Mouse (Mus musculus) cerebellum, postnatal 36 days (tissue): ENCODE data around the gene Aco2.

ENCODE experiments used
- DNase-seq, 2 experiments: peaks; one replicate each; pipeline ENCODE4 v3.0.0; 2021 to 2022; ENCODE audit warnings: mixed read lengths in 2 of 2

The Aco2 gene

DNA sequence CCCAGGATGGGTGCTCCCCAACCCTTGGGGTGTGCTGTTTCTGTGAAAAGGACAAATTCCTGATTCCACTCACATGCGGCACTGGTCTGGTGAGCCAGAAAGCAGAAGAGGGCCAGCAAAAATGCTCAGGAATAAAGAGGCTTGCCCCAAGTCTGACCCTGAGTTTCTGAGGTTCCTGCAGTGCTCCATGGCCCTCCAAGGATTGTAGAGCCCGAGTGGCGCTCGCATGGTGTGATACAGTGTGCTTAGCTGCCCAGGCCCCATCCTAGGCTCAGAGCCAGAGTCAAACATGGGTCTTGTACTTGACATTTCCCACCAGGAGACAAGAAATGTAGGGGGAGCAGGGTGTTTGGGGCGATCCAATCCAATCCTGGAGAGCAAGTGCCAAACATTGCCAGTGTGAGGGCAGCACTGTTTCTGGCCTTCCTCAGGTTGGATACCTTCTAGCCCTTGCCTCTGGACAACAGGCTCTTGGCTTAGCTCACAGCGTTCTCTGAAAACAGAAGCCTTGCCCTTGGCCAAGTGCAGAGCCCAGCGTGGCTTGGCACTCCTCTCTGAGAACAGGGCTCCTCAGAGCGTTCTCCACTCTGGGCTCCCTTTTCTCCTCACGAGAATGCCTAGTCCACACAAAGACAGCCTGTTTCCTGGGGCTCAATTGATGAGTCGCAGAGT is 48.6 kb downstream of the Aco2 start:
- peak; percentile 58 for DNase-seq

- DNase-seq: peak in 1 of 2 experiments; percentile 40
These were observed 49.1 kb downstream of the Aco2 start for GRCm38 (mm10) chr15:81921255-81921654.

- no peak for DNase-seq
These were observed 52.8 kb downstream of the Aco2 start for GRCm38 (mm10) chr15:81924933-81925332.

GRCm38 (mm10) chr15:81925760-81926445 is 53.8 kb downstream of the Aco2 start, which contains the start of gene Polr3h:
Gene Polr3h, minus strand, starts transcription at chr15:81926240.
- DNase-seq: peak; percentile 87 to 94

DNA sequence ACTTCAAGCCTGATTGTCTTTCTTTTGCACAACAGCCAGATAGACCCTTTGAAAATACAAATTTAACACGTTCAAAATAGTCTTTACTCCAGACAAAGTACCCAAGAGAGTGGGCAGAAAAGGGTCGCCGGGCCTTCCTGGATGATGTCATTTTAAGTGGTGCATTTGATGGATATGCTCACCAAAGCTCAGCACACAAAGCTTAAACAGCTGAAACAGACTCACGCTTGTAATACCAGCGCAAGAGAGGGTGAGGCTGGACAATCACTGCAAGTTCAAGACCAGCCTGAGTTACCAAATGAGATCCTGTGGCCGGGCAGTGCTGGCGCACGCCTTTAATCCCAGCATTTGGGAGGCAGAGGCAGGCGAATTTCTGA is 54.3 kb downstream of the Aco2 start:
- no peak for DNase-seq

- DNase-seq: no peak
These were observed 55.6 kb downstream of the Aco2 start for GRCm38 (mm10) chr15:81927741-81928140.

DNA sequence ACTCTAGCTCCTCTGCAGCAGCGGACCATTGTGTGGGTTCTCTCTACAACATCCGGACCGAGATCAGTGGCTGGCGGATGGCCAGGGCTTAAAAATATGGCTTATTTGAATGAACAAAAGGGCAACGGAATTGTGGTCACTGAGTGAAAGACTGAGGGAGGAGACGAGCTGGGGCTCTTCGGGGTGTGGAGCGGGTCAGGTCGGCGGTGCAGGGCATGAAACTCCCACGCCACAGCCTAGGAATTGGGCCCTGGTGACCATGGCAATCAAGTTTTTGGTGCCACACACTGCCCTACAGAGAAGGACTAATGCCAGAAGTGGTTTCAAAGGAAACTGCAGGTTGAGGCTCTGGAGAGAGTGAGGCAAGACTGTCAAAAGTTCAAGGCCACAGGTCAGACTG is 56.2 kb downstream of the Aco2 start:
- no peak for DNase-seq

DNA sequence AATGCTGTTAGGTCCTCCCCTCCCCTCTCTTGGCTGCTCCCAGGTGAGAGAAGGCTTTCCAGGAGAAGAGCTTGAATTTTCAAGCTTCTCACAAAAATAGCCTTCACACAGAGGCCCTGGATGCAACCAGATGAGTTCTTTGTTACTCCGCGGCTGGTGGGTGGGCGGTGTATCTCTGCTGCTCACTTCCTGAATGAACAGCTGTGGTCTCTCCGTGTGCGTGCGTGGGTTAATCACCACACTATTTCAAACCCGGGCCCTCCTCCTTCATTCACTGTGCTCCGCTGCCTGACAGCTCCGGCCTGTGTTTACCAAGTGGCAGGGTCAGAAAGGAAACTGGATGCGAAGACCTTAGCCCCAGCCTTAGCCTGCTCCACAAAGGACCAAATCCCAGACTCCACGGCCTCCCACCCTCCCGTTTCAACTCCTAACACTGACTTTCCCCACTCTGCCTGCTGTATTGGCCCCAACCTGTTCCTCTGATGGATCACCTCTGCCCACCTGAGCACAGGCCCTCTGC is 60.9 kb downstream of the Aco2 start:
- DNase-seq: peak in 1 of 2 experiments; percentile 1

GRCm38 (mm10) chr15:81933986-81934385 is 61.9 kb downstream of the Aco2 start:
- no peak for DNase-seq

DNA sequence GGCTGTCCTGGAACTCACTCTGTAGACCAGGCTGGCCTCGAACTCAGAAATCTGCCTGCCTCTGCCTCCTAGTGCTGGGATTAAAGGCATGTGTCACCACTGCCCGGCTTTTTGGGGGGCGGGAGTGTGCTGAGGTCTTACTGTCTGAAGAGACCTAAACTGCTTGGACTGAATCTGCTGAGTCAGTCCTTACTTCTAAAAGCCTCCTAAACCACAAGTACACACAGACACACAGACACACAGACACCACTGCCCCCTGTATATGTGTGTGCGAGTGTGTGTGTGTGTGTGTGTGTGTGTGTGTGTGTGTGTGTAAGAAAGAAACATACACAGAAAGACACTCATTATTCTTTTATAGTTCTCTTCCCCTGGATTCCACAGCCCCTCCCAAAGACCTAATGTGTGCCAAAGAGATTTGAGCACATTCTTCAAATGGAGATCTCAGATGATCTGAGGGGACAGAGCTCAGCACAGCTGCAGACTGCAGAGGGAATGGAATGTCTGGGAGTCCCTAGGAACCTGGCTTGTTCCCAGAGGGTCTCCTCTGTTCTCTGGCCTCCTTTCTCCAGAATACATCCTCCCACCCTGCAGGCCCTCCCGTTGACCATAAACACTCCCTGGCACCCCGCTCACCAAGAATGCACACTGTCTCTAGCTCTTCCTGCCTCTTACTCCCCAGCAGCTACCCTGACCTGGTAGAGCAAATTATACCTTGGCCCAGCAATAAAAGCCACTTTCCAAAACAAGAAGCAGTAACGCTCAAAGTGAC is 63.9 kb downstream of the Aco2 start:
- DNase-seq: no peak

DNA sequence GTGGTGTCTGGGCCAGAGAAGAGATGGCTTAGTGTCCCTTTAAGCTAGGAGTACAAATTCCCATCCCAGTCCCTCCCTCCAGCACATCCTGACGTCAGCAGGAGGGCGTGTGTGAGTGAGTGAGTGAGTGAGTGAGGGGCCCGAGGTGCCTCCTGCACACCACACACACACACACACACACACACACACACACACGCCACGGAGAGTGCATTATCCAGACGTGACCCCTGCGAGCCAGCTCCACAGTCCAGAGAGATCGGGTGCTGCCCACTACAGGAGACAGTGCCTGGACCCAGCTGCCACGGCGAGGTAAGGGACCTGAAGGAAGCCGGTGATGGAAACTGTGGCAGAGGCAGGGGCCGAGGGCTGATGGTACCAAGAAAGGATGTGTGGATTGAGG is 64.6 kb downstream of the Aco2 start, which contains the start of gene Csdc2:
TSS of gene Csdc2 (plus strand) at position 81 of the 400 bp plus-strand sequence.
- DNase-seq: peak; percentile 66 to 69

DNA sequence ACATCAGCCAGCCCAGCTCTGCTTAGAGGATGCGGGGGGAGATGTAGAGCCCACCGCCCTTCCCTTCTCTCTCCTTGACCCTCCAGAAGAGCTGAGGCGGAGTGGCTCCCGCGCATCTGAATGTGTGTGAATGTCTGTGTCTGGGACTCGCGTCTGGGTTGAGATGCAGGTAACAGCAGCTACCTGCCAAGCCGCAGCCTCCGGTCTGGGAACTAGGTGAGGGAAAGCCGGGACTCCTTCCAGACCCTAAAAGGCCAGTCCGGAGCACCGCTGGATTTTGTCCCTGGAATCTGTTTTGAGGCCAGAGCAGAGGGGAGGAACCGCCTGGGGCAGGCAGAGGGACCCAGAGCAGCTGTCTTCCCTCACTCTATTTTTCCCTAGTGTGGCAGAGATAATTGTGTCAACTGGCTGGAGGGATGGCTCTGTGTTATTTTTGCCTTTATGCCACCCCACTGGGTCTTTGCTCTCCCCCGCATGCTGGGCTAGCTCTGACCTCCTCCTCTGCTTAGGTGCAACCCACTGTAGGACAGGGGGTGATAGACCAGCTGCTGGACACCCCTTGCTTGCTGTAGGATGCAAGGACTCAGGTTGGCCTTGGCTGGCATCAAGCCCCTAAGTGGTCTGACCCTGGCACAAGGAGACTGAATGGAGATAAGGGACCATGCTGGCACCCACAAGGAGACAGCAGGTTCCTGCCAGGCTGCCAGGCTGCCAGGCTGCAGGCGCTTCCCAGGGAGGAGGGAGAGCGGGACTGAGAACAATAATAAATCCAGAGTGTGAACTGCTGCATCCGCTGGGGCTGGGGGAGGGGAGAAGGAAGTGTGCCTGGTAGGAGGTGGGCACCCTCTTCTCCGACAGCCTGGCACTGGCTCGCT is 65.2 kb downstream of the Aco2 start:
- DNase-seq: peak; percentile 45 to 53

DNA sequence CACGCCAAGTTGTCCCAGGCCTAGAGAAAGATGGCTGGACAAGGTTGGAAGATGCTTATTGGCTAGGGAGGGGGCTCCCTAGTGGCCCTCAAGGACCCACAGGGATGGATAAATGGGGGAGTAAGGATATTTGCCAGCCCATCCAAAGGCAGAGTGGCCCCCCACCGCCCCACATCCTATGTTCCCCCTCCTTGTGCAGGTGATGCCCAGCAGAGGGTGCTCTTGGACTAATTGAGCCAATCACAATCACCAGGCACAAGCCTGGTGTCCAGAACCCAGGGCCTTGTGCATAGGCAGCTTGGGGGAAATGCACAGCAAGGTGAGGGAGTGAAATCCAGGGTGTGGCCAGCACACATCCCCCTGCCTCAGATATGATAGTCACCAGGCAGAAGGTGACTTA is 66.1 kb downstream of the Aco2 start:
- DNase-seq: peak; percentile 71 to 72

DNA sequence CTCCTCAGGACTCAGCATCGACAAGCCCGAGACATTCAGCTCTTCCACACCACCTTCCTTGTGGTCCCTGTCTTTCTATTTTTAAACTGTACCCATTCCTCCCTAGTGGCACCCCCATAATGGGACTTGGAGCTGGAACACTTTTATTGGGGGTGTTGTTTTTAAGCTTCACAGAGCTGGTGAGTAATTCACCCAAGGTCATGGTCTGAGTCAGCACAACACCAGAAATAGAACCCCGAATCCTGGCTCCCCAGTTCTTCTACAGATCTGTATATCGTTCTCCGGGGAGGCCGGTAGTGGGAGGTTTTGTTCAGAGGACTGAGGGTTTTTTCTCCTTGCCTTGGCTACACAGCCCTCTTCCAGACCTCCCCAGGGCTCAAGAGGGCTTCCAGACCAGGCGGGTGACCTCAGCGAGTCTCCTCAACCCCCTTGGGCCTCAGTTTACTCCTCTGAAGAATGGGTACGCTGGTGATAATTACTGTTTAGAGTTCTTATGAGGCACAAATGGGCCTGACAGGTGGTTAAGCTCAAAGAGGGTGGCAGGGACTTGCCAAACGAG is 67.1 kb downstream of the Aco2 start:
- DNase-seq: no peak

GRCm38 (mm10) chr15:81939774-81940173 is 67.7 kb downstream of the Aco2 start:
- no peak for DNase-seq

GRCm38 (mm10) chr15:81940219-81940618 is 68.1 kb downstream of the Aco2 start:
- DNase-seq: no peak

DNA sequence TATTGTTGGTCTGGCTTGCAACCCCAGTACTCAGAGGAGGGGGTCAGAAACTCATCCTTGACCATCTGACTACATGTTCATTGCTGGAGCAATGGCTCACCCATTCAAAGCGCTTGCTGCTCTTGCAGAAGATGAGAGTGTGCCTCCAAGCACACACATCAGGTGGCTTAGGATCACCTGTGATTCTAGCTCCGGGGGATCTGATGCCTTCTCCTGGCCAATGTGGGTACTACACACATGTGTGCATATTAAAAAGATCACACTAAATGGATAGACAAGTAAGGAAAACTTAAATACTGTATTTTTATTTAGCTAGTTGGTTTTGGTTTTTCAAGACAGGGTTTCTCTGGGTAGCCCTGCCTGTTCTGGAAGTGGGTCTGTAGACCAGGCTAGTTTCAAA is 68.9 kb downstream of the Aco2 start:
- no peak for DNase-seq

GRCm38 (mm10) chr15:81943176-81943749 is 71.2 kb downstream of the Aco2 start:
- no peak for DNase-seq

DNA sequence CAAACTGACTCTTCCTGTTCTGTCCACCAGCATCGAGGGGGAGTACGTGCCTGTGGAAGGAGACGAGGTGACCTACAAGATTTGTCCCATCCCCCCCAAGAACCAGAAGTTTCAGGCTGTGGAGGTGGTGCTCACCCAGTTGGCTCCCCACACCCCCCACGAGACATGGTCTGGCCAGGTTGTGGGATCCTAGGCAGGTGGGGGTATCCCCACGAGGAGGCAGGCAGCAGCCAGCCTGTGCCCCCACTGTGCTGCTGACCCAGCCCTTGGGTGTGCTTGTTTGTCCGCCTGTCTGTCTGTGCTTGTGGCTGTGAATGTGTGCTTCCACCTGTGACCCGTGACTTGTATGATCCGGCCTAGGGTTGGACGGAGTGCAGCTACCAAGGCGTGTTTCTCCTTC is 77.0 kb downstream of the Aco2 start:
- DNase-seq: no peak

- DNase-seq: no peak
These were observed 77.5 kb downstream of the Aco2 start for GRCm38 (mm10) chr15:81949476-81950131.

DNA sequence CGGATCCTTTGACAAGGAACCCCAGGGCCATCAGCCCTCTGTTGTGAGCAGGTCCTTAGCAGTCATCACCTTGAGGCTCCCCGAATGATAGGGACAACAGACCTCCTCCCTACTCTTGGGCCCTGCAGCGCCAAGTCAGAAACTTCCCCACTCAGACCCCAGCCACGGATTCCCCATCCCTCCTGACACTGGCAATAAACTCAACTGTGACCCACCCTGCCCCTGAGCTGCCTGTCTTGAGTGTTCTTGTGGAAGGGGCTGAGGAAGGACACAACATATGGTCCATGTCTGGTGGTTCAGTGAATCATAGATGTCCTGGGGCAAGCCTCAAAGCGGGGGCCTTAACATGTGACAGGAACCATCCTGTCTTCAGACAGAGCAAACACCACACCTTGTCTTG is 78.6 kb downstream of the Aco2 start:
- DNase-seq: no peak
